Mouse (Mus musculus) CH12.LX (cell line): ENCODE measurements around the gene Tnnc2. TPM values are rescaled to one million over a fixed set of nuclear protein-coding genes. Genes with fewer than 3 reads are reported as not detected.

ENCODE experiments used
- DNase-seq: peaks from one replicate; pipeline ENCODE4 v3.0.0-alpha.2; 2013; ENCODE audit errors: extremely low read depth
- H3K27ac ChIP-seq: 2 replicates; pipeline ENCODE4 v1.5.1; 2012; ENCODE audit warnings: low read depth, mild to moderate bottlenecking, control low read depth, moderate library complexity; ENCODE audit not compliant: insufficient read depth
- H3K27me3 ChIP-seq: replicated peaks from 2 replicates; pipeline ENCODE3; 2012; ENCODE audit warnings: inconsistent platforms
- H3K36me3 ChIP-seq, 2 experiments: replicated peaks in 1 of 2; 2 replicates each; pipeline versions ENCODE3 to v1.6.1; 2012; ENCODE audit warnings: inconsistent platforms in 1 of 2, low read length in 1 of 2, mild to moderate bottlenecking in 1 of 2, mixed read lengths in 1 of 2, moderate library complexity in 1 of 2; ENCODE audit not compliant: control insufficient read depth in 1 of 2, insufficient read depth in 1 of 2
- H3K4me1 ChIP-seq, 2 experiments: 2 replicates each; pipeline ENCODE4 v1.6.1; 2012; ENCODE audit warnings: inconsistent platforms in 1 of 2, moderate library complexity in 1 of 2; ENCODE audit not compliant: insufficient read depth in 2 of 2, control insufficient read depth in 1 of 2
- H3K4me2 ChIP-seq: 2 replicates; pipeline ENCODE4 v1.6.1; 2012; ENCODE audit warnings: low read depth, mild to moderate bottlenecking, control low read depth; ENCODE audit not compliant: poor library complexity, insufficient read depth, severe bottlenecking
- H3K4me3 ChIP-seq, 3 experiments: fragments of 150-350 bp in 1 of 3; sonication (generic) in 1 of 3; replicated peaks in 1 of 3; 2 replicates each; pipeline versions ENCODE3 to v1.5.1; 2011 to 2012; ENCODE audit warnings: low read depth in 2 of 3, low read length in 2 of 3, mild to moderate bottlenecking in 2 of 3, moderate library complexity in 2 of 3, control low read depth in 1 of 3, improper control_type of control experiment in 1 of 3, inconsistent platforms in 1 of 3, mixed read lengths in 1 of 3; ENCODE audit not compliant: poor library complexity in 1 of 3
- H3K79me2 ChIP-seq: replicated peaks from 2 replicates; pipeline ENCODE4 v1.6.1; 2012; ENCODE audit warnings: mild to moderate bottlenecking, moderate library complexity; ENCODE audit not compliant: control insufficient read depth, poor library complexity, insufficient read depth, severe bottlenecking; ENCODE audit errors: extremely low read depth
- H3K9ac ChIP-seq: 2 replicates; pipeline ENCODE4 v1.6.1; 2012; ENCODE audit warnings: low read depth, mild to moderate bottlenecking, control low read depth, moderate library complexity; ENCODE audit not compliant: insufficient read depth
- H3K9me3 ChIP-seq: replicated peaks from 2 replicates; pipeline ENCODE3; 2012; ENCODE audit warnings: low read length, inconsistent platforms, mixed read lengths
- BHLHE40 ChIP-seq: IDR thresholded peaks from 2 replicates; pipeline ENCODE4 v1.6.1; 2011; ENCODE audit warnings: mild to moderate bottlenecking, low read depth, low read length, improper control_type of control experiment
- CTCF ChIP-seq, 2 experiments: IDR thresholded peaks in 1 of 2; conservative IDR thresholded peaks in 1 of 2; 2 replicates each; pipeline ENCODE4 v1.5.1; 2011 to 2012; ENCODE audit warnings: low read depth in 2 of 2, low read length in 2 of 2, improper control_type of control experiment in 1 of 2, inconsistent platforms in 1 of 2, mild to moderate bottlenecking in 1 of 2, moderate library complexity in 1 of 2
- E2F4 ChIP-seq: IDR thresholded peaks from 2 replicates; pipeline ENCODE4 v1.6.1; 2011; ENCODE audit warnings: low read depth, low read length, improper control_type of control experiment; ENCODE audit not compliant: insufficient replicate concordance
- ELF1 ChIP-seq: IDR thresholded peaks from 2 replicates; pipeline ENCODE4 v1.6.1; 2014; ENCODE audit warnings: low read depth, mild to moderate bottlenecking, inconsistent platforms, low read length, improper control_type of control experiment
- ETS1 ChIP-seq: conservative IDR thresholded peaks from 2 replicates; pipeline ENCODE4 v1.6.1; 2012; ENCODE audit warnings: low read depth, mild to moderate bottlenecking, inconsistent platforms, low read length, improper control_type of control experiment, moderate library complexity
- GABPA ChIP-seq: IDR thresholded peaks from 2 replicates; pipeline ENCODE4 v1.6.1; 2012; ENCODE audit warnings: low read depth, low read length, improper control_type of control experiment, inconsistent platforms; ENCODE audit not compliant: insufficient replicate concordance
- HCFC1 ChIP-seq: IDR thresholded peaks from 2 replicates; pipeline ENCODE4 v1.6.1; 2012; ENCODE audit warnings: low read depth, mild to moderate bottlenecking, inconsistent platforms, low read length, improper control_type of control experiment
- IRF4 ChIP-seq: IDR thresholded peaks from 2 replicates; pipeline ENCODE4 v1.6.1; 2014; ENCODE audit warnings: low read depth, mild to moderate bottlenecking, inconsistent platforms, low read length, improper control_type of control experiment
- JUN ChIP-seq: IDR thresholded peaks from 2 replicates; pipeline ENCODE4 v1.6.1; 2011; ENCODE audit warnings: low read depth, mild to moderate bottlenecking, low read length, improper control_type of control experiment, moderate library complexity; ENCODE audit not compliant: insufficient read depth
- JUND ChIP-seq: conservative IDR thresholded peaks from 2 replicates; pipeline ENCODE4 v1.6.1; 2011; ENCODE audit warnings: low read depth, low read length, improper control_type of control experiment
- KAT2A ChIP-seq: IDR thresholded peaks from 2 replicates; pipeline ENCODE4 v1.6.1; 2012; ENCODE audit warnings: low read length, improper control_type of control experiment, inconsistent platforms; ENCODE audit not compliant: insufficient replicate concordance
- MAFK ChIP-seq: IDR thresholded peaks from 2 replicates; pipeline ENCODE4 v1.6.1; 2011; ENCODE audit warnings: low read length, improper control_type of control experiment; ENCODE audit not compliant: insufficient replicate concordance
- MAX ChIP-seq: IDR thresholded peaks from 2 replicates; pipeline ENCODE4 v1.6.1; 2011; ENCODE audit warnings: low read length, improper control_type of control experiment
- MAZ ChIP-seq: IDR thresholded peaks from 2 replicates; pipeline ENCODE4 v1.6.1; 2012; ENCODE audit warnings: low read depth, mild to moderate bottlenecking, inconsistent platforms, low read length, improper control_type of control experiment, moderate library complexity
- MYC ChIP-seq: IDR thresholded peaks from 2 replicates; pipeline ENCODE4 v1.6.1; 2011; ENCODE audit warnings: low read depth, mild to moderate bottlenecking, improper control_type of control experiment, low read length
- NELFE ChIP-seq: IDR thresholded peaks from 2 replicates; pipeline ENCODE4 v1.6.1; 2011; ENCODE audit warnings: low read depth, low read length, improper control_type of control experiment
- NRF1 ChIP-seq: IDR thresholded peaks from 2 replicates; pipeline ENCODE4 v1.6.1; 2014; ENCODE audit warnings: low read depth, mild to moderate bottlenecking, inconsistent platforms, low read length, improper control_type of control experiment, moderate library complexity
- PAX5 ChIP-seq: IDR thresholded peaks from 2 replicates; pipeline ENCODE4 v1.6.1; 2012; ENCODE audit warnings: low read length, inconsistent platforms, mixed read lengths
- POLR2A ChIP-seq: IDR thresholded peaks from 2 replicates; pipeline ENCODE4 v1.6.1; 2011; ENCODE audit warnings: low read depth, mild to moderate bottlenecking, improper control_type of control experiment, low read length
- POLR2AphosphoS2 ChIP-seq: IDR thresholded peaks from 2 replicates; pipeline ENCODE4 v1.6.1; 2011; ENCODE audit warnings: low read depth, low read length, improper control_type of control experiment
- RAD21 ChIP-seq: IDR thresholded peaks from 2 replicates; pipeline ENCODE4 v1.6.1; 2011; ENCODE audit warnings: low read depth, mild to moderate bottlenecking, low read length, improper control_type of control experiment, moderate library complexity
- SIN3A ChIP-seq: IDR thresholded peaks from 2 replicates; pipeline ENCODE4 v1.6.1; 2012; ENCODE audit warnings: low read length, improper control_type of control experiment, inconsistent platforms
- SMC3 ChIP-seq: IDR thresholded peaks from 2 replicates; pipeline ENCODE4 v1.6.1; 2011; ENCODE audit warnings: low read depth, low read length, improper control_type of control experiment
- TBP ChIP-seq: conservative IDR thresholded peaks from 2 replicates; pipeline ENCODE4 v1.6.1; 2011; ENCODE audit warnings: low read depth, low read length, improper control_type of control experiment
- USF2 ChIP-seq: conservative IDR thresholded peaks from 2 replicates; pipeline ENCODE4 v1.6.1; 2011; ENCODE audit warnings: low read depth, low read length, improper control_type of control experiment
- ZC3H11A ChIP-seq: IDR thresholded peaks from 2 replicates; pipeline ENCODE4 v1.6.1; 2012; ENCODE audit warnings: low read depth, mild to moderate bottlenecking, inconsistent platforms, low read length, improper control_type of control experiment
- ZKSCAN1 ChIP-seq: IDR thresholded peaks from 2 replicates; pipeline ENCODE4 v1.6.1; 2012; ENCODE audit warnings: low read depth, inconsistent platforms, low read length, improper control_type of control experiment, borderline replicate concordance
- ZMIZ1 ChIP-seq: IDR thresholded peaks from 2 replicates; pipeline ENCODE4 v1.6.1; 2012; ENCODE audit warnings: low read depth, mild to moderate bottlenecking, inconsistent platforms, low read length, improper control_type of control experiment
- ZNF384 ChIP-seq: IDR thresholded peaks from 2 replicates; pipeline ENCODE4 v1.6.1; 2012; ENCODE audit warnings: low read depth, low read length, improper control_type of control experiment, inconsistent platforms
- dilution Hi-C: fragments of 300-500 bp; cut with MboI; formaldehyde crosslinking; loops from 2 replicates; pipeline ENCODE4 v1.14.3; 2020; ENCODE audit warnings: low sequenced_read_pairs; ENCODE audit not compliant: extremely low pct_unique_long_range_greater_than_20kb, extremely low pct_ligation_motif_present
- in situ Hi-C: fragments of 300-500 bp; cut with MboI; formaldehyde crosslinking; loops from 3 replicates; pipeline ENCODE4 v1.14.3; 2019; ENCODE audit warnings: low sequenced_read_pairs, low pct_ligation_motif_present, low pct_unique_long_range_greater_than_20kb, mixed read lengths
- polyA plus RNA-seq: library from polyadenylated mRNA; unstranded; fragments of >175 nt; gene quantifications from 2 replicates; pipeline ENCODE4 v1.2.1, GENCODE M21; 2012; ENCODE audit warnings: low read depth; ENCODE audit not compliant: insufficient read length
- total RNA-seq, 2 experiments: library from RNA; depleted of rRNA; stranded (reverse); fragments of 300-350 nt in 1 of 2; fragments of >200 nt in 1 of 2; gene quantifications; 2 replicates each; pipeline ENCODE4 v1.2.3; 2012 to 2014

Gene Tnnc2
- total and polyA plus RNA-seq, 3 experiments, result not detected

DNA sequence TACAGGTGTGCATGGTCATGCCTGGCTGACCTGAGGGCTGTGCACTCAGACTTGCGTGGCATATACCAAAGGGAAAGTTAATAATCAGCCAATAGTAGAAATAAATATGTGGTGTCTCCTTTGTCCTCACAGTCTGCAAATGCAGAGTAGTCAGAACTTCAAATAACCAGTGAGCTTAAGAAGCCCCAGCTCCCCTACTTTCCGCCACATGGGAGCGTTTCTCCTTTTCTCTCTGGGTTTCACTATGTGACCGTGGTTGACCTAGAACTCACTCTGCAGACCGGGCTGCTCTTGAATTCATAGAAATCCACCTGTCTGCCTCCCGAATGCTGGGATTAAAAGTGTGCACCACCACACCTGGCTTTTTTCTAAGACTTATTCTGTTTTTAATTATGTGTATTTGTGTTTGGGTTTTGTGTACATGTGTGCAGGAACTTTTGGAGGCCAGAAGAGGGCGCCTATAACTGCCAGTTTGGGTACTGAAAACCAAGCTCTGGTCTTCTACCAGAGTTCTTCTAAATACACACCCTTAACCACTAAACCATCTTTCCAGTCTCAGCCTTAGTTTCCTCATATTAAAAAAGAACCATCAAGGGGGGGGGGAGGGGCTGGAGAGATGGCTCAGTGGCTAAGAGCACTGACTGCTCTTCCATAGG lies 4.3 kb upstream of the Tnnc2 start:
- no peaks in the 10 kb centered on the region for H3K9me3 ChIP-seq
- TF ChIP-seq MAZ, result no peak
- no peak for TF ChIP-seq ZNF384
- no peak for TF ChIP-seq JUN
- TF ChIP-seq NELFE, result no peak
- no peak for TF ChIP-seq HCFC1
- TF ChIP-seq NRF1, result no peak
- no peak for TF ChIP-seq POLR2AphosphoS2
- TF ChIP-seq SIN3A, result no peak
- TF ChIP-seq ZKSCAN1, result no peak
- no peak for TF ChIP-seq JUND
- TF ChIP-seq MYC, result peak; percentile 24; the same call in 1 of the 2 replicates
- peak; percentile 36 for TF ChIP-seq RAD21
- no peak for TF ChIP-seq GABPA
- TF ChIP-seq E2F4, result no peak
- TF ChIP-seq ZC3H11A, result no peak
- no peak for TF ChIP-seq TBP
- TF ChIP-seq PAX5, result no peak
- no peak for TF ChIP-seq MAFK
- TF ChIP-seq USF2, result no peak
- no peak for TF ChIP-seq ETS1
- 0 out of 2 replicates have a peak, but pooled peaks have one; percentile 26 for TF ChIP-seq MAX
- no peak for TF ChIP-seq ZMIZ1
- TF ChIP-seq BHLHE40, result no peak
- TF ChIP-seq POLR2A, result no peak
- TF ChIP-seq ELF1, result no peak
- no peak for TF ChIP-seq KAT2A
- TF ChIP-seq SMC3, result peak; percentile 34; the same call in 1 of the 2 replicates
- no peak for TF ChIP-seq IRF4
- TF ChIP-seq CTCF (conservative IDR thresholded peaks at IDR 0.05 in 1 of 2, IDR thresholded peaks at IDR 0.05 in 1 of 2; ENCODE audit: low read depth in 2 of 2, low read length in 2 of 2), result peak in 1 of 2 experiments; percentile 66; a peak in 3 of 4 replicates
- H3K4me3 ChIP-seq, result no peak overlapping the region
- peaks cover 7 to 17% of the 10 kb centered on the region in 2 experiments for H3K4me1 ChIP-seq
- H3K36me3 ChIP-seq, result peaks cover 0 to 11% of the 10 kb centered on the region in 2 experiments
- in situ Hi-C loops, result no loop called here
- no peak overlapping the region for H3K9ac ChIP-seq
- no peaks in the 10 kb centered on the region for H3K79me2 ChIP-seq
- H3K27me3 ChIP-seq, result peaks cover 43% of the 10 kb centered on the region
- H3K27ac ChIP-seq, result no peak overlapping the region
- DNase-seq, result peak; percentile 55
- dilution Hi-C loops, result no loop called here
- H3K4me2 ChIP-seq, result no peak overlapping the region
